Mouse (Mus musculus) lung, postnatal 0 days (tissue): ENCODE data around the gene Anapc15.

Experiments used
- CTCF ChIP-seq: IDR thresholded peaks from 2 replicates; pipeline ENCODE4 v1.5.1; 2016; ENCODE audit warnings: antibody characterized with exemption, mild to moderate bottlenecking
- EP300 ChIP-seq: IDR thresholded peaks from 2 replicates; pipeline ENCODE4 v1.6.1; 2016; ENCODE audit warnings: antibody characterized with exemption, mild to moderate bottlenecking, control low read depth

DNA sequence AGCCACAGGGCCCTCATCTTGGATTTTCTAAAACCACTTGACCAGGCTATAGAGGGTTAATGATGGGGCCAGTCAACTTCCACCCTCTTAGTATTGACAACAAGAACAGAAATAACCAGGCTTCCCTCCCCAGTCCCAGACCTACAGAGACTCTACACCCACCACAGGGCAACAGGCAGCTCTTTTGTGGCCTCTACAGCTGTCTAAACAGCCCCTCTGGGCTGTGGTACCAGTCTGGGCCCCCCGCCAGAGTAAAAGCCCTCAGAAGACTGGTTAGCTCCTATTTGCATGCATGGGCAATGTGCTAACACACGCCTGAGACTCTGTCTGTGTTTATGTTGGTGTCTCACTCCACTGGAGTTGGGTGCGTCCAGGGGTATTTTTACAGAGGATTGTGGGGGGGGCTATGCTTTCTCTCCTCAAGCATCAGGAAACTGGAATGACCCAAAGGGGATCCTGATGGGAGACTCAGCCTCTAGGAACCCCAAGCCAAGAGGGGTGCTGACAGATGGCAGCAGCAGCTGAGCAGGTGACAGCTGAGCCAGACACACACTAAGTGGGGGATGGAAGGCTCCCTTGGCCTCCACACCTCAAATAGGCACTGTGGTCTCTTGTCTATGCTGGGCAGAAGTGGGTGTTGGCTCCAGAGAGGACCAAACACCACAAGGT is 29.5 kb upstream of the Anapc15 start:
- no peak for TF ChIP-seq CTCF
- no peak for TF ChIP-seq EP300
